Mouse (Mus musculus) ES-E14 (cell line): ENCODE data around the gene Ptpn22. TPM values are rescaled to one million over a fixed set of nuclear protein-coding genes. Genes with fewer than 3 reads are reported as not detected.

Source experiments
- DNase-seq: peaks from one replicate; pipeline ENCODE4 v3.0.0-alpha.2; 2013; ENCODE audit warnings: low read depth, low spot score
- H3K27ac ChIP-seq: 2 replicates; pipeline ENCODE4 v1.5.1; 2012; ENCODE audit warnings: low read depth, mild to moderate bottlenecking, low read length, moderate library complexity, mixed read lengths; ENCODE audit not compliant: poor library complexity, insufficient read depth, severe bottlenecking
- H3K36me3 ChIP-seq: 2 replicates; pipeline ENCODE4 v1.6.1; 2012; ENCODE audit warnings: mild to moderate bottlenecking, low read length, moderate library complexity, mixed read lengths; ENCODE audit not compliant: control insufficient read depth, poor library complexity, insufficient read depth, severe bottlenecking
- H3K4me1 ChIP-seq, 2 experiments: fragments of 150-350 bp in 1 of 2; sonication (generic) in 1 of 2; 2 replicates each; pipeline ENCODE4 v1.6.1; 2012; ENCODE audit warnings: low read length in 2 of 2, mild to moderate bottlenecking in 1 of 2, mixed read lengths in 1 of 2; ENCODE audit not compliant: control insufficient read depth in 2 of 2, insufficient read depth in 2 of 2, poor library complexity in 1 of 2
- H3K4me3 ChIP-seq, 2 experiments: fragments of 150-350 bp in 1 of 2; sonication (generic) in 1 of 2; 2 replicates each; pipeline ENCODE4 v1.5.1; 2012; ENCODE audit warnings: low read length in 2 of 2, low read depth in 1 of 2, mild to moderate bottlenecking in 1 of 2, mixed read lengths in 1 of 2; ENCODE audit not compliant: insufficient read depth in 1 of 2, poor library complexity in 1 of 2, severe bottlenecking in 1 of 2
- H3K9ac ChIP-seq: 2 replicates; pipeline ENCODE4 v1.6.1; 2012; ENCODE audit warnings: low read depth, mild to moderate bottlenecking, low read length, mixed read lengths; ENCODE audit not compliant: poor library complexity, insufficient read depth, severe bottlenecking
- H3K9me3 ChIP-seq: fragments of 150-350 bp; sonication (generic); 2 replicates; pipeline ENCODE4 v1.6.1; 2012; ENCODE audit warnings: low read depth, mild to moderate bottlenecking, low read length; ENCODE audit not compliant: control insufficient read depth, insufficient read depth
- CHD2 ChIP-seq: IDR thresholded peaks from 2 replicates; pipeline ENCODE4 v1.6.1; 2014; ENCODE audit warnings: mild to moderate bottlenecking, low read depth, low read length, inconsistent platforms
- HCFC1 ChIP-seq: IDR thresholded peaks from 2 replicates; pipeline ENCODE4 v1.6.1; 2012; ENCODE audit warnings: low read length, inconsistent platforms, borderline replicate concordance; ENCODE audit not compliant: insufficient read depth
- MAFK ChIP-seq: IDR thresholded peaks from 2 replicates; pipeline ENCODE4 v1.6.1; 2014; ENCODE audit warnings: mild to moderate bottlenecking, low read depth, low read length, inconsistent platforms; ENCODE audit not compliant: insufficient read depth
- ZC3H11A ChIP-seq: IDR thresholded peaks from 2 replicates; pipeline ENCODE4 v1.6.1; 2012; ENCODE audit warnings: low read depth, mild to moderate bottlenecking, inconsistent platforms, low read length, borderline replicate concordance
- ZNF384 ChIP-seq: IDR thresholded peaks from 2 replicates; pipeline ENCODE4 v1.6.1; 2012; ENCODE audit warnings: low read depth, low read length, inconsistent platforms
- in situ Hi-C, 2 experiments: fragments of 600-800 bp; cut with MboI; formaldehyde crosslinking; loops; one replicate each; pipeline ENCODE4 v1.15.1; 2025; ENCODE audit warnings: low sequenced_read_pairs in 2 of 2, inconsistent platforms in 1 of 2; ENCODE audit not compliant: unreplicated experiment in 2 of 2
- total RNA-seq: library from RNA; depleted of rRNA; stranded (reverse); fragments of 300-350 nt; gene quantifications from 2 replicates; pipeline ENCODE4 v1.2.3, GENCODE M21; 2012; rRNA removed

Ptpn22 gene
- total RNA-seq, result 0.22 and 0.37 TPM in 2 replicates

GRCm38 (mm10) chr3:103858881-103859801 lies at the start of gene Ptpn22:
Ptpn22 (plus strand) TSS chr3:103859795.
- Histone ChIP-seq H3K4me1 (no peaks in the 10 kb centered on the region), H3K36me3 (no peaks in the 10 kb centered on the region), H3K27ac (no peak within 1 kb of the TSS), H3K9me3 (no peaks in the 10 kb centered on the region), H3K9ac (no peak within 1 kb of the TSS), H3K4me3 (no peak within 1 kb of the TSS)
- TF ChIP-seq HCFC1 (no peak), ZNF384 (no peak), CHD2 (no peak), MAFK (no peak), ZC3H11A (no peak)
- in situ Hi-C loops, result no loop called here
- DNase-seq, result no peak

GRCm38 (mm10) chr3:103809799-103810150 lies 49.8 kb upstream of the Ptpn22 start:
- TF ChIP-seq ZC3H11A (no peak), ZNF384 (no peak), CHD2 (no peak), MAFK (no peak), HCFC1 (no peak)
- peak overlapping the region; percentile 37; the same call in 1 of the 2 replicates for H3K27ac ChIP-seq
- in situ Hi-C loops, result no loop called here
- peak overlapping the region; percentile 77 to 91 for H3K4me3 ChIP-seq
- no peaks in the 10 kb centered on the region; a peak in 1 of 4 replicates for H3K4me1 ChIP-seq
- H3K36me3 ChIP-seq, result no peaks in the 10 kb centered on the region
- H3K9me3 ChIP-seq, result no peaks in the 10 kb centered on the region
- DNase-seq, result no peak
- H3K9ac ChIP-seq, result peak overlapping the region; percentile 80

DNA sequence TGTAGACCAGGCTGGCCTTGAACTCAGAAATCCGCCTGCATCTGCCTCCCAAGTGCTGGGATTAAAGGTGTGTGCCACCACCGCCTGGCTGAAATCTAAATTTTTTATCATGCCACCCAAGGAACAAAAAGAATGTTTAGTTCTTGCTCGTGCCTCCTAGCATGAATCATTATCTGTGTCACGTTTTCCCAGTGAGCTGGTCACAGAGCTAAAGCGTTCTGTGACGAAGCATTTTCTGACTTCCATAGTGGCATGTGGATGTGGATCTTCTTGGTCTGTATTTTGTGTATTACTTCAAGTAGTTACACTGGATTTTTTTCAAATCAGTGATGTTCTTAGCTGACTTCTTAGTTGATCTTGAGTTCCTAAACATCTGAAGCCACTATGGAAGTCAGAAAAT lies 48.6 kb upstream of the Ptpn22 start:
- Histone ChIP-seq H3K4me3 (no peak overlapping the region), H3K9ac (no peak overlapping the region), H3K27ac (no peak overlapping the region), H3K36me3 (no peaks in the 10 kb centered on the region), H3K9me3 (no peaks in the 10 kb centered on the region), H3K4me1 (no peaks in the 10 kb centered on the region; a peak in 1 of 4 replicates)
- no peak for DNase-seq
- no peak for TF ChIP-seq HCFC1
- TF ChIP-seq MAFK, result no peak
- TF ChIP-seq ZNF384, result no peak
- no peak for TF ChIP-seq ZC3H11A
- no peak for TF ChIP-seq CHD2
- in situ Hi-C loops, result no loop called here

DNA sequence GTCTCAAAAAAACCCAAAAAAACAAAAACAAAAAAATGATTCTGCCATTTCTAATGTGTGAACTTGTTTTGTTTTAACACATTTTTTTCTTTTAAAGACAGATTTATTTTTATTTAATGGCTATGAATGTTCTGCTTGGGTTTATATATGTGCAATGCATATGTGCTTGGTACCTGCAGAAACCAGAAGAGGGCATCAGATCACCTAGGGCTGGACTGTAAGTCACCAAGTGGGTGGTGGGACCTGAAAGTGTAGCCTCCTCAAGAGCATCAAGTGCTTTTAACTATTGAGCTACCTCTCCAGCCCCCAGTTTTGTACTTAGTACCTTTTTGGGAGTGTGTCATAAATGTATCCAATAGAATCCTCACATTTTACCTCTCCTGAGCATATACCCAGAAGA lies 32.0 kb upstream of the Ptpn22 start:
- Histone ChIP-seq H3K27ac (no peak overlapping the region), H3K9me3 (no peaks in the 10 kb centered on the region), H3K4me1 (peaks cover 0 to 2% of the 10 kb centered on the region in 2 experiments; a peak in 2 of 4 replicates), H3K36me3 (no peaks in the 10 kb centered on the region; the same call in 1 of the 2 replicates), H3K4me3 (no peak overlapping the region), H3K9ac (no peak overlapping the region)
- no peak for DNase-seq
- TF ChIP-seq ZC3H11A (no peak), HCFC1 (no peak), ZNF384 (no peak), CHD2 (no peak), MAFK (no peak)
- in situ Hi-C loops, result no loop called here
